Mouse (Mus musculus) cortical plate, adult 2 months (tissue): ENCODE data around the gene Ip6k3.

Source experiments
- CTCF ChIP-seq: fragments of 200-500 bp; IDR thresholded peaks from 2 replicates; pipeline ENCODE4 v1.5.1; 2011; ENCODE audit warnings: mild to moderate bottlenecking, control low read depth, low read length; ENCODE audit not compliant: insufficient read depth; ENCODE audit errors: extremely low read depth
- POLR2A ChIP-seq: fragments of 200-500 bp; IDR thresholded peaks from 2 replicates; pipeline ENCODE4 v1.6.1; 2011; ENCODE audit warnings: mild to moderate bottlenecking, low read length, control low read depth; ENCODE audit not compliant: insufficient read depth; ENCODE audit errors: extremely low read depth

GRCm38 (mm10) chr17:27123813-27124375 is 43.7 kb downstream of the Ip6k3 start:
- no peak for TF ChIP-seq POLR2A
- no peak for TF ChIP-seq CTCF
